Mouse (Mus musculus) heart, postnatal 0 days (tissue): ENCODE results near the gene Ruvbl2.

Experiments
- CTCF ChIP-seq: IDR thresholded peaks from 2 replicates; pipeline ENCODE4 v1.5.1; 2016; ENCODE audit warnings: antibody characterized with exemption, control low read depth, low read depth
- EP300 ChIP-seq: IDR thresholded peaks from 2 replicates; pipeline ENCODE4 v1.6.1; 2016; ENCODE audit warnings: antibody characterized with exemption, low read depth

DNA sequence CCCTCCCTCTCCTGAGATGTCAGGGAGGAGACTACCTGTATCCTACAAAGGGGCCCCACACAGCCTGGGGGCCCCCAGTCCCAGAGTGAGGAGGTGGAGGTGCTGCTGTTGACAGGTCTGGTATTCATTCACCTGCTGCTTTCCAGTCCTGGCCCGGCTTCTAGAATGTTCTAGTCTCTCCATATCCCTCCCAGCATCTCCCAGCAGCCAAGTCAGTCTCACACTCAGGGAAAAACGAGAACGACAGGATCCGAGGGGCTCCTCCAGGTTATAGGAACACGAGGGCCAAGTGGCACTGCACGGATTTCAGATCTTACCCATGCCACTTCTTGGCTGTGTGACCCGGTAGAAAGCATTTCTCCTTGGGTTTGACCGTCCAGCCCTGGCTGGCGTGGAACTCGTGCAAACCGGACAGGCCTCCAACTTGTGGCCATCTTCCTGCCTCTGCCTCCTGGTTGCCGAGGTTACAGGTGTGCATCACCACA, 23.1 kb downstream of the Ruvbl2 start:
- TF ChIP-seq CTCF = no peak
- no peak for TF ChIP-seq EP300
